Mouse (Mus musculus) inflammation-experienced regulatory T-cells, adult 6 months (primary cell): ENCODE results near the gene Serpind1. TPM values are rescaled to one million over a fixed set of nuclear protein-coding genes. Genes with fewer than 3 reads are reported as not detected.

ENCODE experiments used
- ATAC-seq: one replicate; pipeline ENCODE4 v1.8.0; 2017
- polyA plus RNA-seq, 3 experiments: library from polyadenylated mRNA; unstranded; fragments of 100-300 nt; shearing (Covaris generic); gene quantifications; one replicate each; pipeline ENCODE4 v1.2.1; 2017

The Serpind1 gene
- polyA plus RNA-seq, result under 1 TPM; 0.58 to 0.83 (median 0.70) TPM

- ATAC-seq, result no peak
Observed at GRCm38 (mm10) chr16:17331116-17331515, at the start of gene Serpind1. Gene Serpind1 (plus strand): TSS chr16:17331371.

DNA sequence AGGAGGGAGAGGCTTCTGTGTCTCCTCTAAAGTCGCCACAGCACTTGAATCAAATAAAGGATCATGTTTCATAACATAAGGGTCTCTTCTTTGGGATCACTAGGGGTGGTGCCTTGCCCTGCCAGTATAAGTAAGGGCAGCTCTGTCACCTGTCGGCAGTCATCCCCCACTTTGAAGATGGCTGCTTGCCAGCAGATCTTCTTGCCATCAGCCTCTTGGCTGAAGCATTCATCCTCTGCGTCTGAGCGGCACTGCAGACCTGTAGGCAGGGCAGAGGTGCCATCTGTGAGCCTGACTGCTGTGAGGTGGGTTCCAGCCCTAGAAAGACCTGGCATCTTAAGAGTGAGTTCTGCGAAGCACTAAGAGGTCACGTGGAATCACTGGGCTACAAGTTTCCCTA is 48.0 kb upstream of the Serpind1 start:
- no peak for ATAC-seq

DNA sequence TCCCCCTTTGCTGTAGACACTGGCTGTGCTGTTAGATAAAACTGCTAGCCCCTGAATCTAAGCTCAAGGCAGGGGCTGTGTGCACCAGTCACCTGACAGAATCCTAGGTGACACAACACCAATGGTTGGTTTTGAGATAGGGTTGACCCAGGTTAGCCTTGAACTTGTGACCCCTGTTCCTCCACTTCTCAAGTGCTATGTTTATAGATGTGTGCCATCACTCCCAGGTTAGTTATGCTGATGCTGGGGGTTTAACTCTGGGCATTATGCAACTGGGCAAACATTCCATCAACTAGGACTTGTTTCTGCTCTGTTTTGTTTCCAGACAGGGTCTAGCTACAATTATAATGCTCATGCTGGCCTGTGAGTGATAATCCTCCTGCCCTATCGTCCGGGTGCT is 44.1 kb upstream of the Serpind1 start:
- ATAC-seq, result no peak

DNA sequence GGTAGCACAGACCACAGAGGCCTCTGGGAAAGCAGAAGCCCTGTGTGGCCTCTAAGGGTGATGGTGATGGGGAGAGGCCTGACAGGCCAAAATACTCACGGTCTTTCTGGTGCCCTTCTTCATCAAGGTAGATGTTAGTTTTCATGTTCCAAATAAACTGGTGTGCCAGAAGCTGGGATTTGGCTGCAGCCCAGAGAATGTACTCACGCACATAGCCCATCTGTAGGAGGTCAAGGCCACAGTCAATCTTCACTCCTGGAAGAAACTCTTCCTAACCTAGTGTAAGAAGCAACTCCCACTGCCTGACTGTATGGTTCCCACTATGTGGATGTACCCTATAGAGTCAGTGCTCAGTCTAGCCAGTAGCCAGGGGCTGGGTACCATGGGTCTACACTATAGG is 40.2 kb upstream of the Serpind1 start:
- ATAC-seq, result no peak

- ATAC-seq, result peak; percentile 83
Observed at GRCm38 (mm10) chr16:17292751-17293150, 38.4 kb upstream of the Serpind1 start.

GRCm38 (mm10) chr16:17300818-17301217 is 30.4 kb upstream of the Serpind1 start:
- no peak for ATAC-seq

DNA sequence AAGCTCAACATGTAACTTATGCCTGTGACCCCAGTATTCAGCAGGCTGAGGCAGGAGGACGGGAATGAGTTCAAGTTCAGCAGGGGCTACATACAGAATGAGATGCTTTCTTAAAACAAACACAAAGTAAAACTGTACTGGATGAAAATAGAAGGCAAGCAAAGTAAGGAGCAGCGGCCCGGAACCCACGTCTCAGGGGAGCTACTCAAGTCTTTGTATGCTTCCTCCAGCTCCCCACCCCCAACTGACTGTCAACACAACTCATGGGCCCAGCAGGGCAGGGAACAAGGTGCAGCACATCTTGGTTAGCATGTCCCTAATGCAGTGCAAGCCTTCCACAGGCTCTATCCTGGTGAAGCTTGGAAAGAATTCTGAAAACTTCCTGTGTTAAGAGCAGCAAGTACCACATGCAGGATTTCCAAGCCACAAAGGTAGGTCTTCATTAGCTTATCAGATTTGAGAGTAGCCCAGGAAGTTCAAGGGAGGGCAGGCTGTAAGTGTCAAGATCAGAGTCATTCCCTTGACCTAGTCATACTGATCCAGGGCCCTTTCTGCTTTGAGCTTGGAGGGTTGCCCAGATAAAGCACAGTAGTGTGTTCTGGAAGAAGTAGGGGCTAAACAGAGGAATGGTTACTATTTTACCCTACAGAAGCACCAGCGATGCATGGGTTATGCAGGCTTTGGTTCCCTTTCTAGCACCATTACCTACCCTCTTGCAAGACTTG is 27.5 kb upstream of the Serpind1 start:
- ATAC-seq, result no peak

GRCm38 (mm10) chr16:17307461-17307860 is 23.7 kb upstream of the Serpind1 start:
- ATAC-seq, result no peak

GRCm38 (mm10) chr16:17309036-17309435 is 22.1 kb upstream of the Serpind1 start:
- no peak for ATAC-seq

- ATAC-seq, result no peak
Observed at GRCm38 (mm10) chr16:17312531-17312930, 18.6 kb upstream of the Serpind1 start.

DNA sequence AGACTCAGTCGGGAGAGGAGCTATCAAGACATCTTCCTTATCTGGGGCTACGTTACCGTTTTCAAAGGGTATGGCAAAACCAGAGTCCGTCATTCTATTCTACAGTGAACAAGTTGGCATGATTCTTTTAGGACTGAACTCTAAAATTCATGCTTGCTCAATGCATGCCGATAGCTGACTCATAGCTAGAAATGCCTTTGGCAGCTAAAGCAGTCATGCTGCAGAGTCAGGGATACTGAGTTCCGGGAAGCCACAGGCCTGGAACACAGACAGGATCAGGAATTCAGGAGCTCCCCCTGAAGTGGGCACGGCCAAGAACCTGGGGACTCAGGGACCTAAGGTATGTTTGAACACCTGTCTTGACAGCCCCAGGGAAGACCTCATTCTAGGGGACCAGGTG is 14.6 kb upstream of the Serpind1 start:
- ATAC-seq, result no peak

GRCm38 (mm10) chr16:17321481-17321880 is 9.7 kb upstream of the Serpind1 start:
- no peak for ATAC-seq

DNA sequence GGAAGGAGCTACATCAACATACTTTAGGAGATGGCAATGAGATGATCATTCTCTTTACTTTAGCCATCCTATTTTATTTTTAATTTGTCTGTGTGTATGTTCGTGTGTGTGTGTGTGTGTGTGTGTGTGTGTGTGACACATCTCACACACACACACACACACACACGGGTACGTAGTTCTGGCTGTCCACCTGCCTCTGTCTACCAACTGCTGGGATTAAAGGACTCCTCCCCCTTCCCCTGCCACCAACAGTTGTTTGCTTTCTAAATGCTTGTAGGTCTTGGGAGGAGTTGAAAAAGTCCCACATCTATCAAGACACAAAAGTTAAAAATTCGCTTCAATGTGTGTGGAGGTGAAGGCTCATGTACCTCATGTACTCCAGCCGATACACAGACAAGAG is 6.4 kb upstream of the Serpind1 start:
- ATAC-seq, result no peak

GRCm38 (mm10) chr16:17326064-17326463 is 5.1 kb upstream of the Serpind1 start:
- no peak for ATAC-seq

- no peak for ATAC-seq
Observed at GRCm38 (mm10) chr16:17329848-17330570, 1.2 kb upstream of the Serpind1 start.

DNA sequence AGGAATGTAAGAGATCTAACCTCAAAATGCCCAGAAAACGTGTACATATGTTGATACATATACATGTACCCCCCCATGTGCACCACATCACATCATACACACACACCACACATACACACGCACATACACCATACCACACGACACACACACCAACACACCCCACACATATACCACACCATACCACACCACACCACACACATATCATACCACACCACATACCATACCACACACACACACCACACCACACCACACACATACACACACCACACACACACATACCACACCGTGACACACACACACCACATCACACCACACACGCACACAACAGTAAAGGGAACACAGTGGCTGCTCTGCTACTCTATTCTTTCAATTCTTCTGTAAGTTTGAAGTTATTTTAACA is 684 bp downstream of the Serpind1 start:
- ATAC-seq, result no peak

GRCm38 (mm10) chr16:17334574-17334973 is 3.4 kb downstream of the Serpind1 start:
- no peak for ATAC-seq

DNA sequence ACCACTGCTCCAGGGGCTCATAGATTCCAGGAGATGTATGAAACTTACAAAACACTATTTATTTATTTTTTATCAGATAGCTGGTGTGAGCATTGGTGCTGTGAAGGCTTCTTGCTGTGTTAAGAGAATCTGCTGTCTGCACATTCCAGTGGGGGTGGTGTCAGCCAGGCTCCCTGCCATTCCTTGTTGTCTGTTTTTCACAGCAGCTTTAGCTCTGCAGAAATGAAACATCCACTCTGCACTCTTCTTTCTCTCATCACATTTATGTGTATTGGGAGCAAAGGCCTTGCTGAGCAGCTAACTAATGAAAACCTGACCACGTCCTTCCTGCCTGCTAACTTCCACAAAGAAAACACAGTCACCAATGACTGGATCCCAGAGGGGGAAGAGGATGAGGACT is 4.9 kb downstream of the Serpind1 start:
- ATAC-seq, result no peak

DNA sequence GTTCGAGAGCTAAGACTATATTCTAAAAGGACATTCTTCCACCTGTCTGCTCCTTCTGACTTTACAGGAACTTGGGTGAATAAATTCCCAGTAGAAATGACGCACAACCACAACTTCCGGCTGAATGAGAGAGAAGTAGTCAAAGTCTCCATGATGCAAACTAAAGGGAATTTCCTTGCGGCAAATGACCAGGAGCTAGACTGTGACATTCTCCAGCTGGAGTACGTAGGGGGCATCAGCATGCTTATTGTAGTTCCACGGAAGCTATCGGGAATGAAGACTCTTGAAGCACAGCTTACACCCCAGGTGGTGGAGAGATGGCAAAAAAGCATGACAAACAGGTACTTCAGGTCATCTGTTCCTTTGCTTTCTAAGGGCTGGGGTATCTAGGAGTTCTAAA is 8.5 kb downstream of the Serpind1 start:
- ATAC-seq, result no peak

DNA sequence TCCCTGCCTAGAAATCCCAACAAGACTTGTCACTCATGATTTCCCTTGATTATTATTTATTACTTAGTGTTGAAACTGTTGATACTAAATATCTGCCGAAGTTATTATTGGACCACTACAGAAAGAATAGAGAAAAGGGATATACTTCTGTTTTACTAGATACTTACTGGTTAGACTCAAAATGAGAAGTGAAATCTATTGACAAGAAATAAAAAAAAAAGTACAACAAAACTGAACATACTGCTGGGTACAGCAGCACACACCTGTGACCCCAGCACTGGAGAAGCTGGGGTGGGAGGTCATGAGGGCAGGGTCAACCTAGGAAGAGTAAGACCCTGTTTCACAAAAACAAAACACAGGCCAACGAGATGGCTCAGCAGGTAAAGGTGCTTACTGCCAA is 9.5 kb downstream of the Serpind1 start:
- no peak for ATAC-seq

- ATAC-seq, result no peak
Observed at GRCm38 (mm10) chr16:17341847-17342246, 10.7 kb downstream of the Serpind1 start.

- no peak for ATAC-seq
Observed at GRCm38 (mm10) chr16:17345141-17345812, 14.1 kb downstream of the Serpind1 start.

DNA sequence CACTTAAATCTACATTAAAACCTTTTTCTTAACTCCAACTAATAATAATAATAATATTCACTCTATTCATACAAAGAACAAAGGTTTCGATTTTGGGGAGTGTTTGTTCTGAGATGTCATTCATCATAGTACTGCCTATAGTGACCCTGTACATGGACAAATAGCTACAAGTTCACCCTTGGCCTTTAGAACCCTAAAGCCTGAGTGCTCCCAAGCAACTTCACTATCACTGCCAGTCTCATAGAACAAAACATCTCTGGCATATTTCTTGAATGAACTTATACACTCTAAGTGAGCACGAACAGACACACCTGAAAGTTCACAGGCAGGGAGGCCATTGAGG is 14.6 kb downstream of the Serpind1 start:
- ATAC-seq, result no peak

DNA sequence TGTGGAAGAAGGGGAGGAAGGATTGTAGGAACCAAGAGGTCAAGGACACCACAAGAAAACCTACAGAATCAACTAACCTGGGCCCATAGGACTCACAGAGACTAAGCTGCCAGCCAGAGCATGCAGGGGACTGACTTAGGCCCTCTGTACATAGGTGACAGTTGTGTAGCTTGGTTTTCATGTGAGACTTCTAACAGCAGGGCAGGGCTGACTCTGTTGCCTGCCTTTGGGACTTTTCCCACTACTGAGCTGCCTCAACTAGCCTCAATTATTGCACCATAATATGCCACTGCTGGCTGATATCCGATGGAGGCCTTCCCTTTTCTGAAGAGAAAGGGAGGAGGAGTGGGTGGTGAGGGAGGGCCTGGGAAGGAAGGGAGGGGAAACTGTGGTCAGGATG is 15.6 kb downstream of the Serpind1 start:
- no peak for ATAC-seq
